Comparison of ENCODE assay signal across 9 mouse cellular contexts in the genomic region with DNA sequence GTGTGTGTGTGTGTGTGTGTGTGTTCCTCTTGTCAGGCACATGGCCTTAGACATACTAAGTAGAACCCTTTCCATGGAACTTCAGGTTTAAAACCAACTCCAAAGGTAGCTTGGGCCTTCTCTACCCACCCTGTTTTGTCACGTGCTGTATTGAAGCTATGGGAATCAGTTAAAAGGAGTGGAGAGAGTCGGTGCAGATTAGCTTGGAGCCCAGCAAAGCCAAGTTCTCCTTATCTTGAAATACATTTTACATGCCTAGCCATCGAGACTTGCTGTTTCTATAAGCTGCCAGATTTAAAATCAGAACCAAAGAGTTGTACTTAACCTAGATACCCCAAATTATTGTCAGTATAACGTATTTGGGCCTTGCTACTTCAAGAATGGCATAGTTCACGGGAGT. TPM values are rescaled to one million over a fixed set of nuclear protein-coding genes. Genes with fewer than 3 reads are reported as not detected.
DNase-seq lines count a peak whose midpoint lies in the region; ATAC-seq and TF ChIP-seq lines count a peak whose summit lies in the region.
"Had no signal": no experiment of that assay in that cellular context is flagged by ENCODE, and none has a peak within 500 bp of the region (broad histone marks: within the 10 kb centered on the region; RNA-seq: fewer than 3 reads in every experiment).

No protein-coding gene starts in this region.

- no peak overlapping the region for H3K4me2 ChIP-seq in lung, embryonic 14.5 days
- 0 out of 2 replicates have a peak overlapping the region, but pooled peaks have one; percentile 17 for H3K4me2 ChIP-seq in intestine, embryonic 15.5 days (replicated peaks)

- H3K9me3 ChIP-seq in lung, embryonic 14.5 days (ENCODE audit: low read depth, low read length), result no peaks in the 10 kb centered on the region
- no peaks in the 10 kb centered on the region for H3K9me3 ChIP-seq in intestine, embryonic 15.5 days

- no peaks in the 10 kb centered on the region for H3K27me3 ChIP-seq in lung, embryonic 14.5 days (ENCODE audit: insufficient read depth, low read length)
- no peaks in the 10 kb centered on the region for H3K27me3 ChIP-seq in intestine, embryonic 15.5 days (replicated peaks)
- no peaks in the 10 kb centered on the region for H3K27me3 ChIP-seq in small intestine, adult 2 months (ENCODE audit: control insufficient read depth, insufficient read depth, low read length)

- no peak overlapping the region for H3K4me3 ChIP-seq in lung, embryonic 14.5 days (ENCODE audit: low read depth, low read length)
- H3K4me3 ChIP-seq in embryonic fibroblast, embryonic 13.5 days (ENCODE audit: insufficient read depth, low read length), result no peak overlapping the region
- H3K4me3 ChIP-seq in intestine, embryonic 15.5 days (replicated peaks), result no peak overlapping the region
- no peak overlapping the region for H3K4me3 ChIP-seq in small intestine, adult 2 months (ENCODE audit: low read depth, low read length)

- H3K4me1 ChIP-seq in lung, embryonic 14.5 days (ENCODE audit: insufficient read depth), result peaks cover 52% of the 10 kb centered on the region
- H3K4me1 ChIP-seq in embryonic fibroblast, embryonic 13.5 days (ENCODE audit: control insufficient read depth, insufficient read depth, low read length), result peaks cover 28% of the 10 kb centered on the region
- peaks cover 25% of the 10 kb centered on the region for H3K4me1 ChIP-seq in intestine, embryonic 15.5 days (replicated peaks)
- H3K4me1 ChIP-seq in small intestine, adult 2 months (ENCODE audit: control insufficient read depth, insufficient read depth, insufficient read length, low read length), result peaks cover 22% of the 10 kb centered on the region; the same call in 1 of the 2 replicates

- H3K36me3 ChIP-seq in lung, embryonic 14.5 days (ENCODE audit: insufficient read depth), result peaks cover 3% of the 10 kb centered on the region; the same call in 1 of the 2 replicates
- H3K36me3 ChIP-seq in intestine, embryonic 15.5 days, result no peaks in the 10 kb centered on the region
- H3K36me3 ChIP-seq in small intestine, adult 2 months (ENCODE audit: control insufficient read depth, insufficient read depth, low read length), result no peaks in the 10 kb centered on the region

- peak overlapping the region; percentile 72 for H3K27ac ChIP-seq in lung, embryonic 14.5 days (ENCODE audit: low read depth)
- H3K27ac ChIP-seq in embryonic fibroblast, embryonic 13.5 days (ENCODE audit: insufficient read depth, low read length), result peak overlapping the region; percentile 57; the same call in 1 of the 2 replicates
- H3K27ac ChIP-seq in intestine, embryonic 15.5 days, result peak overlapping the region; percentile 38
- H3K27ac ChIP-seq in small intestine, adult 2 months (ENCODE audit: insufficient read depth, low read depth, low read length), result peak overlapping the region; percentile 38; the same call in 1 of the 2 replicates

- 0 out of 2 replicates have a peak, but pooled peaks have one; percentile 3 for ATAC-seq in lung, embryonic 14.5 days (ENCODE audit: insufficient read depth)
- ATAC-seq in intestine, embryonic 15.5 days, result 0 out of 2 replicates have a peak, but pooled peaks have one; percentile 20

- no peak for DNase-seq in lung, embryonic 14.5 days
- DNase-seq in lung, postnatal 10 days, result no peak
- no peak for DNase-seq in cerebellum, adult 8-10 months
- DNase-seq in MN1 (ENCODE audit: low spot score), result no peak
- DNase-seq: cerebellum, adult 11-12 months; right cerebral cortex, postnatal 25 days had no signal

- no peak overlapping the region for H3K9ac ChIP-seq in lung, embryonic 14.5 days
- H3K9ac ChIP-seq in intestine, embryonic 15.5 days, result no peak overlapping the region

- no peak for TF ChIP-seq CTCF in lung, embryonic 14.5 days (IDR thresholded peaks at IDR 0.05; ENCODE audit: low read depth)
- no peak for TF ChIP-seq CTCF in embryonic fibroblast, embryonic 13.5 days (IDR thresholded peaks at IDR 0.05; ENCODE audit: borderline replicate concordance, insufficient read depth, low read length)
- TF ChIP-seq CTCF in small intestine, adult 2 months (IDR thresholded peaks at IDR 0.05; ENCODE audit: extremely low read depth, insufficient read length, insufficient replicate concordance, low read depth, low read length), result no peak

- no peak for TF ChIP-seq POLR2A in embryonic fibroblast, embryonic 13.5 days (IDR thresholded peaks at IDR 0.05; ENCODE audit: low read depth, low read length)
- TF ChIP-seq POLR2A in small intestine, adult 2 months (IDR thresholded peaks at IDR 0.05; ENCODE audit: low read depth, low read length), result no peak

- 48% methylated on average over 5 of the region's 5 CpGs for whole genome bisulfite sequencing in lung, embryonic 14.5 days
- WGBS in intestine, embryonic 15.5 days, result 64% methylated on average over 5 of the region's 5 CpGs
- WGBS in small intestine, adult 2 months, result 35% methylated on average over 5 of the region's 5 CpGs

RNA-seq across cellular contexts. Expression of a gene that starts 44.7 kb away (rescaled TPM):
- polyA plus RNA-seq in lung, embryonic 14.5 days (2014; fragmentation: Nextera tagmentation; extraction: Ambion mirVana), result 119 and 123 TPM in 2 replicates
- polyA plus RNA-seq in embryonic fibroblast, embryonic 13.5 days (2011; ENCODE audit: insufficient read length, low read depth, missing spikeins), result 15.7 and 19.4 TPM in 2 replicates
- 119 and 133 TPM in 2 replicates for polyA plus RNA-seq in intestine, embryonic 15.5 days (2015; fragmentation: Nextera tagmentation; extraction: Ambion mirVana)
- polyA plus RNA-seq in small intestine, adult 2 months (2012; rRNA removed), result 8.1 and 20.2 TPM in 2 replicates
